Mouse (Mus musculus) megakaryocyte, embryonic 14.5 days (primary cell): ENCODE data around the gene Tlr2. TPM values are rescaled to one million over a fixed set of nuclear protein-coding genes. Genes with fewer than 3 reads are reported as not detected.
A peak's percentile ranks its signal among the peaks of the same experiment; 100 is the strongest.

Experiments
- H3K27me3 ChIP-seq: replicated peaks from 2 replicates; pipeline ENCODE3; 2012; ENCODE audit warnings: inconsistent platforms
- H3K36me3 ChIP-seq: replicated peaks from 2 replicates; pipeline ENCODE3; 2012; ENCODE audit warnings: low read length, inconsistent platforms, mixed read lengths
- H3K4me1 ChIP-seq: 2 replicates; pipeline ENCODE4 v1.6.1; 2012; ENCODE audit warnings: inconsistent platforms
- H3K4me3 ChIP-seq: replicated peaks from 2 replicates; pipeline ENCODE3; 2012; ENCODE audit warnings: moderate library complexity, mild to moderate bottlenecking, inconsistent platforms
- H3K9me3 ChIP-seq: 2 replicates; pipeline ENCODE4 v1.6.1; 2012; ENCODE audit warnings: inconsistent platforms
- FLI1 ChIP-seq: IDR thresholded peaks from 2 replicates; pipeline ENCODE4 v1.6.1; 2012; ENCODE audit warnings: low read length, inconsistent platforms, mixed read lengths
- GATA1 ChIP-seq: IDR thresholded peaks from 3 replicates; pipeline ENCODE4 v1.6.1; 2012; ENCODE audit warnings: mixed read lengths, low read length, inconsistent platforms, borderline replicate concordance
- polyA plus RNA-seq: library from polyadenylated mRNA; stranded (reverse); fragments of >175 nt; gene quantifications from 2 replicates; pipeline ENCODE4 v1.2.3, GENCODE M21; 2012; ENCODE audit warnings: low replicate concordance; ENCODE audit not compliant: insufficient read depth

Gene Tlr2
- polyA plus RNA-seq, 1 experiment: 0.88 TPM

GRCm38 (mm10) chr3:83836685-83837084 lies 4.9 kb downstream of the Tlr2 start:
- peaks cover 32% of the 10 kb centered on the region for H3K4me1 ChIP-seq
- no peaks in the 10 kb centered on the region for H3K27me3 ChIP-seq
- peak overlapping the region; percentile 28 for H3K4me3 ChIP-seq
- no peak for TF ChIP-seq FLI1
- no peak for TF ChIP-seq GATA1
- peaks cover 41% of the 10 kb centered on the region for H3K36me3 ChIP-seq
- H3K9me3 ChIP-seq: no peaks in the 10 kb centered on the region

DNA sequence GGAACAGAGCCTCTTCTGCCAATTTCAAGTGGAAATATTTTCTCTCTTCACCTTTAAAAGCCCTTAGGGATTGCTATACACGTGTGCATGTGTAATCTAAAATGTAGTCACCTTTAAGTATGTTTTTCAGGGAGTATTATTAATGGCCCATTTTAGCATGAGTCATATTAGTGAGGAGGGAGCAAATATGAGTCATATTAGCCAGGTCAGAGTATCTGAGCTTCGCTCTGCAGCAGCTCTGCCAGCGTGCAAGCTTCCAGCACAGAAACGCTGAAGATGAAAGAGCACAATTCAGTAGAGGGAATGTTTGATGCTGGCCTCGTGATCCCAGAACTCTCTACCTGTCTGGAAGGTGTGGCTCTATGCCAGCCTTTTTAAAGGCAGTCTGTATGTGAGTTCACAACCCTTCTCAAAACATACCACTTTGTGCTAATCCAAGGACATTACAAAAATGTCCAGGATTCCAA lies 13.4 kb downstream of the Tlr2 start:
- TF ChIP-seq FLI1 (no peak), GATA1 (no peak)
- Histone ChIP-seq H3K27me3 (peaks cover 15% of the 10 kb centered on the region), H3K9me3 (peaks cover 6% of the 10 kb centered on the region; the same call in 1 of the 2 replicates), H3K4me1 (peaks cover 6% of the 10 kb centered on the region), H3K36me3 (no peaks in the 10 kb centered on the region), H3K4me3 (no peak overlapping the region)

DNA sequence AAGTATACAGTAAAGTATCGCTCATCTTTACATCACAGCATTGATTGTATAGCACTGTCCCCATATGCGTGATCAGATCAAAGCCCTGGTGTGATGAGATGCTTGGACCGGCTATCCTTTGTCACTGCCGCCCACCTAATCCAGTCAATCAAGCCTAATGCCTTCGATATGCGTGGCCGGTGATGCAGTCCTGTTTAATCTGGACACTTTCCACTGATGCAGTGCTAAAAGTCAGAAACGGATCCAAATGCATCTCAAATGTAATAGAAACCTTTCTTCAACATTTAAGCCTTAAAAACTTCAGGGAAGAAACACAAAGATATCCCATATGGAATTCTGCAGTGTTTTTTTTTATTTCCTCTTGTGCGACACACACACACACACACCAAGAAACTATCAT lies 13.9 kb downstream of the Tlr2 start:
- Histone ChIP-seq H3K9me3 (peaks cover 11% of the 10 kb centered on the region), H3K4me3 (no peak overlapping the region), H3K27me3 (peaks cover 15% of the 10 kb centered on the region), H3K4me1 (peaks cover 6% of the 10 kb centered on the region), H3K36me3 (no peaks in the 10 kb centered on the region)
- TF ChIP-seq GATA1 (no peak), FLI1 (no peak)

GRCm38 (mm10) chr3:83823774-83824173 lies 17.8 kb downstream of the Tlr2 start:
- TF ChIP-seq GATA1 (no peak), FLI1 (no peak)
- peaks cover 11% of the 10 kb centered on the region for H3K27me3 ChIP-seq

GRCm38 (mm10) chr3:83816372-83816925 lies 25.1 kb downstream of the Tlr2 start:
- no peak overlapping the region for H3K4me3 ChIP-seq
- H3K4me1 ChIP-seq: peaks cover 8% of the 10 kb centered on the region
- no peak for TF ChIP-seq FLI1
- no peak for TF ChIP-seq GATA1
- H3K27me3 ChIP-seq: no peaks in the 10 kb centered on the region
- H3K36me3 ChIP-seq: no peaks in the 10 kb centered on the region
- H3K9me3 ChIP-seq: no peaks in the 10 kb centered on the region

More at GRCm38 (mm10) chr3:83823774-83824173, 17.8 kb downstream of the Tlr2 start:
- Histone ChIP-seq H3K36me3 (no peaks in the 10 kb centered on the region), H3K4me1 (no peaks in the 10 kb centered on the region), H3K9me3 (peaks cover 14% of the 10 kb centered on the region), H3K4me3 (no peak overlapping the region)

DNA sequence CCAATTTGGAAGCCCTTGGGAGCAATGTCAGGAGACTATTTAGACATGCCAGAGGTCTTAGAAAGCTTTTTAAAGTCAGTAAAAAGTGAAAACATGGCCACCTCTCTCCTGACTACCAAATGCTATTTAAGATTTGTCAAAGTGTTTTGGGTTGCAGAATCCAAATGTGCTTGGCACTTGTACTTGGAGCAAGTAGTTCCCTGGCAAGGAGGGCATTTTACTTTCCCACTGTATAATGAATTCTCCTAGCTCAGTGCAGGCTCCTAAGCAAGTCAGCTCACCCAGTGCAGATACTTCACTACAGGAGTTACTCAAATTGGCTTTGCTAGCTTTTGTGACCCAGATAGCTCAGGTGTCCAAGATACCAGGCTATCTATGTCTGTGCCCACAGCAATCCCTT lies 28.7 kb downstream of the Tlr2 start:
- TF ChIP-seq FLI1 (no peak), GATA1 (no peak)
- H3K27me3 ChIP-seq: no peaks in the 10 kb centered on the region
- no peak overlapping the region for H3K4me3 ChIP-seq
- H3K36me3 ChIP-seq: no peaks in the 10 kb centered on the region
- peaks cover 8% of the 10 kb centered on the region for H3K4me1 ChIP-seq
- H3K9me3 ChIP-seq: no peaks in the 10 kb centered on the region

DNA sequence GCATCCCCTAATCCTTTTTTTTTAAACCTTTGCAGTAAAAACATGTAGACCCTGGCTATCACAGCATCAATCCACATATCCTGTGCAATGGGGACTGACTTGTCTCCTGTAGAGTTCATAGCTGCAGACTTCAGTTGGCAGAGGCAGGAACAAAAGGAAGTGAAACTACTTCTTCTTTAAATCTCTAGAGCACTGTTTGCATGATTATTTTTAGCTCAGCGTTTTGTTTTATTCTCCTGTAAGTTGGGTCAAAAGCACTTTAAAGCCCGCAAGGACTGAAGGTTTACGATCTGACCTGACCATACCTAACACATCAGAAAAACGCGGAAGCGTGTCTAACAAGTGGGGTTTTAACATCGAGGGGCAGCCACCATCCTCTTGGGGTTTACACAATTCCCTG lies 29.6 kb downstream of the Tlr2 start:
- Histone ChIP-seq H3K36me3 (no peaks in the 10 kb centered on the region), H3K4me3 (peak overlapping the region; percentile 80), H3K27me3 (no peaks in the 10 kb centered on the region), H3K9me3 (no peaks in the 10 kb centered on the region), H3K4me1 (peaks cover 8% of the 10 kb centered on the region)
- TF ChIP-seq FLI1 (no peak), GATA1 (no peak)

DNA sequence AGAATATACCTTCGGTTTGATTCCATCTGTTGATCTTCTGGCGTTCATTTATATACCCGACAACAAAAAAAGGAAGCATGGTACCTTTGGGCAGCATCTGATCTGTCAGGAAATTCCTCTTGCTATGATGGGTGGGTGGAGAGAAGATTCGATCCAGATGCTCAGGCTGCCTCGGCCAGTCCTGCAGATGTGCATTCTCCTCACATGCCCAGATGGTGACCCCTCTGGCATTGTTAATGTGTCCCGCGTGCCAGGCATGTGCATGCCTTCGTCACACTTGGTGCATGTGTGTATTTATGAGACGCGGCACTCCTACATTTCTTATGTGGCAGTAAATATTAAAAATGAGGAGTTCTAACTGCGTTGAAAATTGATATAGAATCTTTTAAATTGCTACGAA lies 33.1 kb downstream of the Tlr2 start:
- peaks cover 8% of the 10 kb centered on the region for H3K4me1 ChIP-seq
- peak overlapping the region; percentile 31 for H3K4me3 ChIP-seq
- no peaks in the 10 kb centered on the region for H3K9me3 ChIP-seq
- no peak for TF ChIP-seq GATA1
- TF ChIP-seq FLI1: no peak
- H3K36me3 ChIP-seq: no peaks in the 10 kb centered on the region
- H3K27me3 ChIP-seq: no peaks in the 10 kb centered on the region

DNA sequence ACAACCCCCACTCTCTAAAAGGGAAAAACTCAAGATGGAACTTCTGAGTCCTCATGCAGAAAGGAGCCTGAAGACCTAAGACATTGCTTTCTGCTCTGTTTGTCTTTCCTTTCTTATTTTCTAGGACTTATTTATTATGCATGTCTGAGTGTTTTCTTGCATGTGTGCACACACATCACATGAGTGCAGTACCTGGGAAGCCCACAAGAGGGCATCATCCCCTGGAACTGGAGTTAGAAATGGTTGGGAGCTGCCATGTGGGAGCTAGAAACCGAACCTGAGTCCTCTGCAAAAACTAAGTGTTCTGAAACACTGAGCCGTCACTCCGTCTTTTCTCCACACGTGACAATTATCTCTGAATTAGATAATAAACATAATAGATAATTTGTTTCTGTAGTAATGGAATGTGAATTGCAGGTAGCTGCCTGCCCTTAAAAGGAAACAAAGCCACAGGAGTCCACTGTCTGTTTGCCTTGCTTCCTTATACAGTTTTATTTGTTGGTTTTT lies 39.9 kb downstream of the Tlr2 start:
- TF ChIP-seq GATA1 (no peak), FLI1 (no peak)
- Histone ChIP-seq H3K4me1 (peaks cover 13% of the 10 kb centered on the region), H3K36me3 (no peaks in the 10 kb centered on the region), H3K27me3 (peaks cover 6% of the 10 kb centered on the region), H3K4me3 (no peak overlapping the region), H3K9me3 (peaks cover 11% of the 10 kb centered on the region)

GRCm38 (mm10) chr3:83799486-83799885 lies 42.1 kb downstream of the Tlr2 start:
- H3K36me3 ChIP-seq: no peaks in the 10 kb centered on the region

GRCm38 (mm10) chr3:83797828-83798227 lies 43.7 kb downstream of the Tlr2 start:
- Histone ChIP-seq H3K4me3 (peak overlapping the region; percentile 81), H3K9me3 (peaks cover 11% of the 10 kb centered on the region), H3K36me3 (no peaks in the 10 kb centered on the region), H3K4me1 (peaks cover 24% of the 10 kb centered on the region), H3K27me3 (peaks cover 11% of the 10 kb centered on the region)
- TF ChIP-seq FLI1 (no peak), GATA1 (no peak)

More at GRCm38 (mm10) chr3:83799486-83799885, 42.1 kb downstream of the Tlr2 start:
- no peak overlapping the region for H3K4me3 ChIP-seq
- H3K9me3 ChIP-seq: peaks cover 11% of the 10 kb centered on the region
- peaks cover 6% of the 10 kb centered on the region for H3K27me3 ChIP-seq
- no peak for TF ChIP-seq GATA1
- no peak for TF ChIP-seq FLI1
- H3K4me1 ChIP-seq: peaks cover 24% of the 10 kb centered on the region
